Mouse (Mus musculus) ES-E14 (cell line): Measurements from ENCODE around the gene Gm15262. TPM values are rescaled to one million over a fixed set of nuclear protein-coding genes. Genes with fewer than 3 reads are reported as not detected.
A peak's percentile ranks its signal among the peaks of the same experiment; 100 is the strongest.
"Not testable (repeated sequence)": the region's sequence is repeated elsewhere in the genome, so short reads cannot be mapped to it uniquely, and the experiment has no call there.

Source experiments
- DNase-seq: peaks from one replicate; pipeline ENCODE4 v3.0.0-alpha.2; 2013; ENCODE audit warnings: low read depth, low spot score
- H3K27ac ChIP-seq: 2 replicates; pipeline ENCODE4 v1.5.1; 2012; ENCODE audit warnings: low read depth, mild to moderate bottlenecking, low read length, moderate library complexity, mixed read lengths; ENCODE audit not compliant: poor library complexity, insufficient read depth, severe bottlenecking
- H3K36me3 ChIP-seq: 2 replicates; pipeline ENCODE4 v1.6.1; 2012; ENCODE audit warnings: mild to moderate bottlenecking, low read length, moderate library complexity, mixed read lengths; ENCODE audit not compliant: control insufficient read depth, poor library complexity, insufficient read depth, severe bottlenecking
- H3K4me1 ChIP-seq, 2 experiments: fragments of 150-350 bp in 1 of 2; sonication (generic) in 1 of 2; 2 replicates each; pipeline ENCODE4 v1.6.1; 2012; ENCODE audit warnings: low read length in 2 of 2, mild to moderate bottlenecking in 1 of 2, mixed read lengths in 1 of 2; ENCODE audit not compliant: control insufficient read depth in 2 of 2, insufficient read depth in 2 of 2, poor library complexity in 1 of 2
- H3K4me3 ChIP-seq, 2 experiments: fragments of 150-350 bp in 1 of 2; sonication (generic) in 1 of 2; 2 replicates each; pipeline ENCODE4 v1.5.1; 2012; ENCODE audit warnings: low read length in 2 of 2, low read depth in 1 of 2, mild to moderate bottlenecking in 1 of 2, mixed read lengths in 1 of 2; ENCODE audit not compliant: insufficient read depth in 1 of 2, poor library complexity in 1 of 2, severe bottlenecking in 1 of 2
- H3K9ac ChIP-seq: 2 replicates; pipeline ENCODE4 v1.6.1; 2012; ENCODE audit warnings: low read depth, mild to moderate bottlenecking, low read length, mixed read lengths; ENCODE audit not compliant: poor library complexity, insufficient read depth, severe bottlenecking
- H3K9me3 ChIP-seq: fragments of 150-350 bp; sonication (generic); 2 replicates; pipeline ENCODE4 v1.6.1; 2012; ENCODE audit warnings: low read depth, mild to moderate bottlenecking, low read length; ENCODE audit not compliant: control insufficient read depth, insufficient read depth
- CHD2 ChIP-seq: IDR thresholded peaks from 2 replicates; pipeline ENCODE4 v1.6.1; 2014; ENCODE audit warnings: mild to moderate bottlenecking, low read depth, low read length, inconsistent platforms
- HCFC1 ChIP-seq: IDR thresholded peaks from 2 replicates; pipeline ENCODE4 v1.6.1; 2012; ENCODE audit warnings: low read length, inconsistent platforms, borderline replicate concordance; ENCODE audit not compliant: insufficient read depth
- MAFK ChIP-seq: IDR thresholded peaks from 2 replicates; pipeline ENCODE4 v1.6.1; 2014; ENCODE audit warnings: mild to moderate bottlenecking, low read depth, low read length, inconsistent platforms; ENCODE audit not compliant: insufficient read depth
- ZC3H11A ChIP-seq: IDR thresholded peaks from 2 replicates; pipeline ENCODE4 v1.6.1; 2012; ENCODE audit warnings: low read depth, mild to moderate bottlenecking, inconsistent platforms, low read length, borderline replicate concordance
- ZNF384 ChIP-seq: IDR thresholded peaks from 2 replicates; pipeline ENCODE4 v1.6.1; 2012; ENCODE audit warnings: low read depth, low read length, inconsistent platforms
- in situ Hi-C, 2 experiments: fragments of 600-800 bp; cut with MboI; formaldehyde crosslinking; loops; one replicate each; pipeline ENCODE4 v1.15.1; 2025; ENCODE audit warnings: low sequenced_read_pairs in 2 of 2, inconsistent platforms in 1 of 2; ENCODE audit not compliant: unreplicated experiment in 2 of 2
- total RNA-seq: library from RNA; depleted of rRNA; stranded (reverse); fragments of 300-350 nt; gene quantifications from 2 replicates; pipeline ENCODE4 v1.2.3, GENCODE M21; 2012; rRNA removed

Gm15262 gene
- 0.26 and 0.58 TPM in 2 replicates for total RNA-seq

DNA sequence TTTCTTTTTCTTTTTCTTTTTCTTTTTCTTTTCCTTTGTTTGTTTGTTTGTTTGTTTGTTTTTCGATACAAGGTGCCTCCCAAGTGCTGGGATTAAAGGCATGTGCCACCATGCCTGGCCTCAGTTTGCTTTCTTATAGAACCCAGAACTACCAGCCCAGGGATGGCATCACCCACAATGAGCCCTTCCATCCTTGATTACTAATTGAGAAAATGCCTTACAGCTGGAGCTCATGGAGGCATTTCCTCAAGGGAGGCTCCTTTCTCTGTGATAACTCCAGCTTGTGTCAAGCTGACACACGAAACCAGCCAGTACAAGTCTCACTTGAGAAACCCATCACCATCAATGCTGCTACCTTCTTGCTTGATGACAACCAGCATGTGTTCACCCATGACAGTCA, at the start of gene Gm15262:
Gene Gm15262 (plus strand): TSS at position 301 of the 400 bp plus-strand sequence.
- H3K4me1 ChIP-seq, H3K27ac ChIP-seq, H3K9me3 ChIP-seq, H3K36me3 ChIP-seq, DNase-seq, in situ Hi-C loops, H3K9ac ChIP-seq, H3K4me3 ChIP-seq: not testable (repeated sequence)

DNA sequence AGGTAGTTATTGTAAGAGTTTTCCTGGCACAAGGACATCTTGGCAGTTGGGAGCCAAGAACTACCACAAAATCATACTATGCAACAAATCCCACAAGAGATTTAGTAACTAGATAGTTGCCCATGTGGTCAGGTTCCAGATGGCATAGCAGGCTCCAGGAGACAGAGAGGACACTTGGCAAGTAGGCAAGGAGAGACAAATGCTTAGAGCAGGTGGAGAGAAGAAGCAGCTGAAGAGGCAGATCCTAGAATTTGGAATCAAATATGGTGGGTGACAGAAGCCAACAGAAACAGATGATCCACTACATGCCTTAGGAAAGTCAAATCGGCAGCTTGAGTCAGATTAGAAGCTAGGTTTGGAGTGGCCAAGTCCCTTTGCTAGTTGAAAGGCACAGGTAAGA, 20.9 kb downstream of the Gm15262 start:
- Histone ChIP-seq H3K9me3 (no peaks in the 10 kb centered on the region), H3K27ac (no peak overlapping the region), H3K9ac (no peak overlapping the region), H3K4me1 (no peaks in the 10 kb centered on the region), H3K4me3 (no peak overlapping the region), H3K36me3 (no peaks in the 10 kb centered on the region)
- TF ChIP-seq CHD2 (no peak), ZC3H11A (no peak), ZNF384 (no peak), HCFC1 (no peak), MAFK (no peak)
- in situ Hi-C loops, result no loop called here
- no peak for DNase-seq

DNA sequence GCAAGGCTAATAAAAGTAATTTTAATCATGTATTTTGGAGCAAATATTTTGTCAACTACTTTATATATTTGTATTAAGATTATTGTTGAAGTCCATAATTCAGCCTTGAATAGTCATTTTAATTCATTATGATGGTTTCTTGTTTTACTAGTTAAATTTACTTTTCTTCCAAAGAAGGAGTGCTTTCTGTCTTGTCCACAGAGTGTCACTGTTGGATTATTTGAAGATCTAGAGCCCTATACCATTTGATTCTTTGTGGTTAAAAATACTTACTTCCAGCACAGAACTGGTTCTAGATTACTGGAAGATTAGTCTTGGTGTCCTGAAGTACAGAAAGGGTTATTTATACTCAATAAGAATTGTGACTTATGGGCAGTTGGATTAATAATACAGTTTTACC, 29.2 kb downstream of the Gm15262 start:
- in situ Hi-C loops, result no loop called here

DNA sequence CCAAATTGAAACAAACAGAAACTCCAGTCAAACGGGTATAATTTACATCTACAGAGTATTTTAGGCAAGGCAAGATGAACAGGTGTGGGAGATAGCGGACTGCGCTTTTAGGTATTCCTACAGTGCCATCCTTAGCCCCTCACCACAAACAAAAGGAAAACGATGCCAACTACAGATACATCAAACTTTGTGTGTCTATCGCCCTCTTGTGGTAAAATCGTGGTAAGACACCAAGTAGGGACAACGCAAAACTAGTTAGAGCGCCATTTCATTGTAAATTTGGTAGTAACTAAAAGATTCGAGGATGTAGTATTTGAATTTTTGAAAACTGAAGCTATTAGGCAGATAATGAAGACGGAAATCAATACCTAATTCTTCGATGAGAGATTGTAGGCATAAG, 83.7 kb downstream of the Gm15262 start:
- no peak overlapping the region for H3K27ac ChIP-seq
- H3K9me3 ChIP-seq, result no peaks in the 10 kb centered on the region
- no peaks in the 10 kb centered on the region for H3K4me1 ChIP-seq
- no peak overlapping the region for H3K9ac ChIP-seq
- no peak overlapping the region for H3K4me3 ChIP-seq
- in situ Hi-C loops, result no loop called here
- peak; percentile 9 for DNase-seq
- no peaks in the 10 kb centered on the region for H3K36me3 ChIP-seq
- TF ChIP-seq ZNF384 (no peak), CHD2 (no peak), ZC3H11A (no peak), MAFK (no peak), HCFC1 (no peak)

More for the DNA sequence above, 29.2 kb downstream of the Gm15262 start:
- Histone ChIP-seq H3K4me3 (no peak overlapping the region), H3K27ac (no peak overlapping the region), H3K4me1 (no peaks in the 10 kb centered on the region), H3K9ac (no peak overlapping the region), H3K9me3 (no peaks in the 10 kb centered on the region), H3K36me3 (no peaks in the 10 kb centered on the region)
- no peak for DNase-seq
- no peak for TF ChIP-seq CHD2
- TF ChIP-seq HCFC1, result no peak
- no peak for TF ChIP-seq MAFK

DNA sequence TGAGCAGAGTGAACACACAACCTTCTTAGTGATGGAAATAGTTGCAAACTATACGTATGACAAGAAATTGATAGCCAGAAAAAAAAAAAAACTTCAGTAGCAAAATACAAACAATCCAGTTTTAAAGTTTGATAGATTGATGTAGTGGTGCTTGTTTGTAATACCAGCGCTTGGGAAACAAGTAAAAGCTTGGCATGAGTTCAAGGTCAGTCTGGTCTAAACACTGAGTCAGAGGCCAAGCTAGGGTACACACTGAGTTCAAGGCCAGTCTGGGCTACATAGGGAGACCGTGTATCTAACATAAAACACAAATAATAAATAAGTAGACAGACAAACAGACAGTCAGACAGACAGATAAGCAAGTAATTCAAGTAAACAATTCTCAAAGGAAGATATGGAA, 84.2 kb downstream of the Gm15262 start:
- H3K9ac ChIP-seq, result no peak overlapping the region
- no peak overlapping the region for H3K4me3 ChIP-seq

More for the DNA sequence above, 84.2 kb downstream of the Gm15262 start:
- DNase-seq, result no peak
- in situ Hi-C loops, result no loop called here
- Histone ChIP-seq H3K9me3 (no peaks in the 10 kb centered on the region), H3K27ac (no peak overlapping the region), H3K4me1 (no peaks in the 10 kb centered on the region), H3K36me3 (no peaks in the 10 kb centered on the region)
- no peak for TF ChIP-seq HCFC1
- no peak for TF ChIP-seq MAFK
- no peak for TF ChIP-seq ZC3H11A
- TF ChIP-seq CHD2, result no peak
- no peak for TF ChIP-seq ZNF384
